Mouse (Mus musculus) thymus, adult 18-20 months (tissue): ENCODE data around the gene Asah2.
"Not testable (repeated sequence)": the region's sequence is repeated elsewhere in the genome, so short reads cannot be mapped to it uniquely, and the experiment has no call there.

ENCODE experiments used
- DNase-seq, 2 experiments: peaks; one replicate each; pipeline ENCODE4 v3.0.0; 2022; ENCODE audit warnings: mixed read lengths in 2 of 2

The Asah2 gene

DNA sequence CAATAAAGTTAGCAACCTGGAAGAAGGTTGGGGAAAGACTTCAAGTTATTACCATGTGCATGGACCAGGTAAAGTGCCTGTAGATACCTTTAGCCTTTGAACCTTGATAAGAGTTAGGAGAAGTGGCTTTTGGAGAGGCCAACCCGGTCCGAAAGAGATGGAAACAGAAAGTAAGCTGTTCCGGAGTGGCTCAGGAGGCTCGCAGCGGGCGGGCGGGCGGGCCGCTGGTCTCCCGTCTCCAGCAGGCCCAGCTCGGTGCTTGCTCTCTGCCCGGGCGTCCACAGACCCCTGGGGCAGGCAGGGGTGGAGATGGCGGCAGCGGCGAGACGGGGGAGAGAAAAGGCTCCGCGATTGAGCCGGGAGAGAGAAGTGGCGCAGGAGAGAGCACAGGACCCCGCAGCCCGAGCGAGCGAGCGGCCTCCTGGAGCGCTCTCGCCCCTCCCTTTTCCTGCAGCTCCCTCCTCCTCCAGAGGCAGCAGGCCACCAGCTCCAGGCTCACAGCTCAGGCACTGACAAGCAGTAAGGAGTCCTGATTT is at the start of gene Asah2:
Gene Asah2, minus strand, starts transcription at position 441 of the 536 bp plus-strand sequence.
- DNase-seq = peak; percentile 46 to 51

DNA sequence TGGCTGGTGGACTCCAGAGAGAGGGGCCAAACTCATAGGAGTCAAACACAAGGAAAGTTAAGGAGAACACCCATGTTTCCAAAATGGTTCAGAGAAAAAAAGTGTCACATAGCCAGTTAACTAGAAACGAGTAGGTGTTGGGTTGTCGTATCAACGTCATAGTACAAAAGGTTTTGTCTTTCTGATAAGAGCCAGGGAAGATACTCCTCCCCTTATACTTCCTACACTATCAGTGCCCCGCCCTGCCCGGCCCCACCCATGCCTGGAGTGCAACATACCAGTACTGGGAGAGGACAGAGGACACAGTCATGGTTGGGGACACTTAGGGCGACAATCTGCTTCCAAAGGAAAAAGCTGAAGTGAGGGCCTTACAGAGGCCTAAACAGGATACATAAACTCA is 49.0 kb upstream of the Asah2 start:
- DNase-seq = no peak

DNA sequence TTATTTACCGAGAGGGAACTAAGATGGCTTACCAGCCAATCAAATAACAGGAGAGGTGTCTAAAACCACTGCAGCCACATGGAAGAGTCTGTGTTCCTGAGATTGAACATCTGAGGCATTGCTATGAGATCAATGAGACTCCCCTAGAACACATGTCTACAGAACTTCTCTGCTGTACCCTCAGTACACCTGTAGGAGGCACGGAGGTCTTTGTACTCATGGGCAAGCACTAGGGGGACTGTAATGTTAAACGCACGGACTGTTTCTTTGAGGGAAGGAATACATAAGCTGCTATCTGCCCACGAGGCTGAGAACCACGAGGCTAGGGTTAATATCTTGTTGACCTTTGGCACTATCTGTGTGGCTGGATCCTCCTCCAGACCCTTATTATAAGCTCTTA is 44.5 kb upstream of the Asah2 start:
- no peak for DNase-seq

DNA sequence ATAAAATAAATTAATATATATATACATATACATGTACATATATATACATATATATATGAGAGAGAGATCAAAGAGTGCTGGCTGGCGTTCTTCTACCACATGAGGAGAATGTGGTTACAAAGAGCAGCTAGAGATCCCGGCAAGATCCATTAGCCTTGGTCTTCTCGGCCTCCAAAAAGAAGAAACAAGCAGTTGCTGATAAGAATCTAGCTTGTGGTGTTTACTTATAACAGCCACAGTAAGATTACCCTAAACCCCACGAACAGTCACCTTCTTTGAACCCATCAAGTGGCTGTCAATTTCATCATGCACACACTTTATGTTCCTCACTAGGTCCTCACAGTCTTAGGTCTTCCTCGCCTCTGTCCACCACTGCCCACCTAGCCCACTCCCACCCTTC is 40.7 kb upstream of the Asah2 start:
- DNase-seq = no peak

DNA sequence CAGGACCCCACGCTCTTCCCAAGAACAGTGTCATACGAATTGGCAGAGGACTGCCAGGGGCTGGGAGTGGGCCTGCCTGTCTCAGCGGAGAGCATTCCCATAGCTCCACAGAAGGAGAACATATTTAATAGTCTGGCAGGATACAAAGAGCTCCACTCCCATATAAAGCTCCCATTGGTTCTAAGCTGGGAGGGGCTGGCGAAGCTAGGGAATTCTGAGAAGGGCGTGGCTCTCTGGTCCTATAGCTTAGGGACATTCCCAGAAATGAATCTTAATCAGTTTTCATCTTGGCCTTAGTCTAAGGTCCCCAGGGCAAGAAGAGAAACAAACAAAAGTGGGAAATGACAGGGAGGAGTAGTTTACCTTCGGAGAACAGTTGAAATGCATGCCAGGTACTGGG is 34.4 kb upstream of the Asah2 start:
- no peak for DNase-seq

DNA sequence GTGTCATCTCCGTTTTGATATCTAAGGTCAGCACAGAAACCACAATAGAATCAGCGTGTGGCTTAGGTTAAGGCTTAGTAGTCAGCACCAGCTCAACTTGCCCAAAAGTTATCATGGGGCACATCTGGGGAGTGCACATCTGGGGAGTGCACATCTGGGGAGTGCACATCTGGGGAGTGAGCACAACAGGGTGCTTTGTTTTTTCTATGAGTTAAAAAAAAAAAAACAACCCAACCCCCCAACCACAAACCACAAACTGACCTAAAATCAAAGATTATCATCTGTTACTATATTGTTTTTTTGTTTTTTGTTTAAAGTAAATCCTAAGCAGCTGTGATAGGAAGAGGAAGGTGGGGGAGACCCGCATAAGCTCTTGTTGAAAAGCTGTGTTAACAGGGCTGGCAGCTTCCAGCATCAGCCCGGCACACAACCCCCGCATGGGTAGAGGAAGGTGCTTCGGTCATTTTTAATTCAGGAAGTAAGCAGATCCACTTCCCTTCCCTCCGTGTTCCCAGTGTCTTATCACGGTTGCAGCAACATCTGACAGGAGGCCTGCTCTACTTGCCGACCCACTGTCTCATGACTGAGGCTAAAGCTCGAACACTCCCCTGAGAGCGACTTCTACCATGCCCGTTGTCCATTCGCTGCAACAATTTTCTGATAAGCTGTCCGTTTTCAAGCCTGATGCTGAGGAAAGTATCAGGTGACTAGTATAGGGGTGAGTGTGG is 30.5 kb upstream of the Asah2 start:
- peak in 1 of 2 experiments; percentile 24 for DNase-seq

DNA sequence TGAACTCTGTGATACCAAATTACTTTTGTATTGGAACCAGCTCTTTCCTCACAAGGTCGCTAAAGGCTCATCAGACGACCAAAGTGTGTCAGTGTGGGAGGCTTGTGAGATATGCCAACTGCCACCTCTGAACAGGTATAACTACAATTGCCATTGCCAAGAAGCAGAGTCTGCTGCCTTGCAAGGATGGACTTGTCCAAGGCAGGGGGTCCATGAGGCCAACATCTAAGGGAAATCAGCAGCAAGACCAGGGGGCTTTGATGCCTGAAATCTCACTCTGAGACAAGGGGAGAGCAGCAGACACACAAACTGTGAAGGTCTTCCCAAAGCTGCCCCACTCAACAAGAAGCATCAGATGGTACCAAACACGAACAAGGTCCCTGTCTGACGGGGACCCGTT is 29.9 kb upstream of the Asah2 start:
- no peak for DNase-seq

DNA sequence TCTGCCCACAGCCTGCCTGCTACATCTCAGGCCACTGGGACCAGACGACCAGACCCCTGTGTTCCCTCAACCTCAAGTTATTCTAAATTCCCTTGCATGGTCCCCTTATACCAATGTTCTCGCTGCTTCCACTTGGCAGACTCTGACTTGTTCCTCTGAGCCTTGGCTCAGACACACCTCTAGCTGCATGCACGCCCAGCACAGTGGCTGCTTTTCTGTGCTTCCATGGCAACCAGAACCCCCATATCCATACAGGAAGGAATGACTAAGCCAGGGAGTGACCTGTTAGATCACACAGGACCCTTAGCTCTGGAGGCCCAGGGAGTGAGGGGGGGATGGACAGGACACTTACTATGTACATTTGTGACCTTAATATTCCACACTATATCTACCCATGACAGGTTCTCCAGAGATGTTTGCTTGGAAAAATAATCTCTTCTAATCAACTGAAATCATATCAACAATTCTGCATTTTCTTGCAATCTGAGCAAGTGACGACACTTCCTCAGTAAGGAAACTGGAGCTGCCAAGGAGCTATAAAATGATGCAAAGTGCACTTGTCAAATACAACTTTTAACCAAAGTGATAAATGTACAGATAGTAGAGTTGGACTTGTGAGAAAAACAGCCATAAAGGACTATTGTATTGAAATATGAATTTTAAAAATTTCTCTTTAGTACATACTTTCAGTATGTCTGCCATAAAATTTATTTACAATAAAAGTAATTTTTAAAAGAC is 29.0 kb upstream of the Asah2 start:
- no peak for DNase-seq

DNA sequence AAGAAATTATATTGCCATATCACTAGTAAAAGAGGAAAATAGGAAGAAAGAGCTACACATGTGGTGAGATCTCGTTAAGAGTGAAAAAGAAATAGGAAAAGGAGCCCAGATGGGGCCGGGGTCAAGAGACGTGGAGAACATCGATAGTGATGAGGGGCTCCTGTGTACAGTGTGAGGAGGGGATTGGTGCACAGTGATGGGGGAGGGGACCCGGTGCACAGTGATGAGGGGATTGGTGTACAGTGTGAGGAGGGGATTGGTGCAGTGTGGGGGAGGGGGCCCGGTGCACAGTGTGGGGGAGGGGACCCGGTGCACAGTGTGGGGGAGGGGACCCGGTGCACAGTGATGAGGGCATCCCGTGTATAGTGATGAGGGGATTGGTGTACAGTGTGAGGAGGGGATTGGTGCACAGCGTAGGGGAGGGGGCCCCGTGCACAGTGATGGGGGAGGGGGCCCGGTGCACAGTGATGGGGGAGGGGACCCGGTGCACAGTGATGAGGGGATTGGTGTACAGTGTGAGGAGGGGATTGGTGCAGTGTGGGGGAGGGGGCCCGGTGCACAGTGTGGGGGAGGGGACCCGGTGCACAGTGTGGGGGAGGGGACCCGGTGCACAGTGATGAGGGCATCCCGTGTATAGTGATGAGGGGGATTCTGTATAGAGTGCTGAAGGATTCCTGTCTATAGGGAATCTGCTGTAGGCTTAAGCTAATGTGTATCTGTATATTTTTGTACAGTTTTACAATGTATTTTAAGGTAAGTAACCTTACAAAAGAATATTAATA is 23.9 kb upstream of the Asah2 start:
- DNase-seq = not testable (repeated sequence)

DNA sequence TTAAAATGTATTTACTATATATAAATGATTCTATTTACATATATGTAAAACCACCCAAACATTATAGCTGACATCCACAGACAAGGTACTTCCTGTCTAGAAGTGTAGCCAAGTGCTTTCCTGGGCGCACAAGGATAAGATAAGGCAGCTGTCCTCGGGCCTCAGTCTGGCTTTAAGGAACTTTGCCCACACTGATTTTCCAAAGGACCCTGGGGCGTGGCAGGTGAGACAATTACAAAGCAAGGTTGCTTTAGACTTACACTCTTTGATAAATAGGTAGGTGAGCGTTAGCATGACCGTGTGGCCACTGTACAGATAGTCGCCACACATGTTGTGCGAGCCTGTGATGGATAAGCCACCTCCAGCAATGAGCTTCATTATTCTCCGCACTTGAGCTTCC is 21.3 kb upstream of the Asah2 start:
- no peak for DNase-seq

DNA sequence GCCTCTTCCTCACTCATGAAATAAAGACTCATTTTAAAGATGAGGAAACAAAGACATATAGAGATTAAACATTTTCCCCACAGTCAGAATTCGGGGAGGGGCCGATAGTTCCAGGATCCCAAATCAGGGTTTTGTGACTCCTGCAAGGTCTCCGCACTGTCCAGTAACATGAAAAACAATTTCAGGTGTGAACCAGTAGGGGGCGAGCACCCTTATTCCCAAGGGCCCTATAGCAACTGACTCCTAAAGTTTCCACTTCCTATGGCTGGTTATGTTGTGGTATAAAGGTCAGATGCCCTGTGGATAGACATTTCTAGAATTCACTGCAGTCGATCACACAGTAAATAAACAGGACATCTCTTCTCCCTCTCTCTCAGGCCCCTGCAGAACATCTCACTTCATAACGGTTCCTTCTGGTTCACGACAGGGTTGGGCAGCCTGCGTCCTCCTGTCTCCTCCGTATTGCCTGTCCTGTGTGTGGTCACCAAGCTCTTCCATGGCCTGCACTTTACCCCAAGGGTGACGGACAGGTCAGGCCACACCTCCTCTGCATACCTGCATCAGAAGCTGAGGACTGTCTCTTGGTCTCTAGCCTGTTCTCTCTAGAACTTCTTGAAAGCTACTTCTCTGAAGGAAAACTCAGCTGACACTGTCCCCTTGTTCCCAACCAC is 19.3 kb upstream of the Asah2 start:
- no peak for DNase-seq

DNA sequence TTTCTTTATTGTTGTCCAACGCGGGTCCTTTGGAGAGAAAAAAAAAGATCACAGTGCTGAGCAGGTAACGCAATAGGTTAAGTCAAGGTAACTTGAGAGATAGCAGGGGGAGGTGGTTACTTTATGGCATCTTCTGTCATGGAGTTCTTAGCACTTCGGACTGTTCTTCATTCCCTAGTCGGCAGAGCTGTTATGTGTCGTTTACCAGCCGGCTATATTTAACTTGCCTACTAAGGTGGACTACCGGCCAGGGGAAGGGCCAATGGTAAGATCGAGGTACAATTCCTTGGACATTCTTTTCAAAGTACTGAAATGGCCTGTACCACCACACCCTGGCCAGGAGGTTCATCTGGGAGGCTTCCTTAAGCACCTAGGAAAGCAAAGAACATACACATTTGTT is 16.1 kb upstream of the Asah2 start:
- DNase-seq = no peak

DNA sequence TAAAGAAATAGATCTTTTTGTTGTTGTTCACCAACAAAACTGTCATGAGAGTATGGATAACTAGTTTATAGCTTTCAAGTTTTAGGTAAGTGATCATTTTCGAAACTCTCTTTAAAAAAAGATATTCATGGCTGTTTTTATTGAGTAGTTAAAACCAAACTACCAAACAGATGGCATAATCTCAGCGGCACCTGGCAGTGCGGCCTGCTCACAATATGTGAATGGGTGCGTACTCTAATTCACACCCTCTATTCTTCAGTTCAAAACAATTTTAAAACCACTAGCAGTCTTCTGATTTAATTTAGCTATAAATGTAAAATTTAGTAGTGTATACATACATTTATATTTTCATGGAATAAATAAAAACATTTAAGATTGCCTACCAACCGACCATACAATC is 15.2 kb upstream of the Asah2 start:
- no peak for DNase-seq

DNA sequence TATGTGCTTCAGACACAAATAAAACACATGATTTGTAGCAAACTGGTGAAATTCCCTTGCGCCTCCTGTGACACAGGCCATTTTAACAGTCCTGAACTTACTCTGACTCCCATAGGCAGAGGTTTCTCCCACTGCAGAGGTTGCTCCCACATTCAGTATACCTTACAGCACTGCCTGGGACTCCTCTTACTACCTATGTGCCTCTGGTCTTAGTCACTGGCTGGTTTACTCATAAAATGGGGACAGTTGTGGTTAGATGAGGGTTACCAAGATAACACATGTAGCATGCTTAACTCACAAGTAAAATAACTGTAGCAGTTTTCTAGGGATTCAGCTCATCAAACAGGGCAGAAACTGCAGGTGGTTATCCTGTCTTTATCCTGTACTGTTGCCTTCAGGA is 12.8 kb upstream of the Asah2 start:
- DNase-seq = no peak

DNA sequence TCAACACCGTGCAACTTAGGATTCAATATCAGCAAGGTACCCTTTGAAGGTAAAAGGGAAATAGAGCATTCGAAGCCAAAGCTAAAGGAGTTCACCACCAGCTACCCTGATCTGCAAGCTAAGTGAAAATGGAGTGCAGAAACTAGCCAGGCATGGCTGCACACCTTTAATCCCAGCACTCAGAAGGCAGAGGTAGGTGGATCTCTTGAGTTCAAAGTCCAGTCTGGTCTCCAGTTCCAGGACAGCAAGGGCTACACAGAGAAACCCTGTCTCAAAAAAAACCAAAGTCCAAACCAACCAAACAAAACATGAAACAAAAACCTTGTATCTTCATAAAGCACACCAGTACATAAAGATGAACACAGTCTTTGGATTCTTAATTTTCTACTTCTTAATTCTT is 11.7 kb upstream of the Asah2 start:
- no peak for DNase-seq

DNA sequence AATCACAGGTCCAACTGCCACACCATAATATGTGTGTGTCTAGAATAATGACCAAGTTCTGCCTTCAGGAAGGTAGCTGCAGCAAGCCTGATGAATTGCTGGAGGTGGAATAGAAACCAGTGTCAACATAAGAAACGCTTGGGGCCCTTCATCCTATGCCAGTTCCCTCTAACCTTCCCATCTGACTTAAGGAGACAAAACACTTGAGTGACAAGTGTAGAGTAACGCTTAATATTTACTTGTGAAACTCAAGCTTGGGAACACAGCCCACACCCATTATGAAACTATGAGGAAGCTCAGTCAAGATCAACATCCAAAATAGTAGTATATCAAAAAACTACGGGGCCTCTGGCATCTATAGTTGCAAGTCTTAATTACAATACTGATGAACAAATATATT is 10.5 kb upstream of the Asah2 start:
- no peak for DNase-seq

DNA sequence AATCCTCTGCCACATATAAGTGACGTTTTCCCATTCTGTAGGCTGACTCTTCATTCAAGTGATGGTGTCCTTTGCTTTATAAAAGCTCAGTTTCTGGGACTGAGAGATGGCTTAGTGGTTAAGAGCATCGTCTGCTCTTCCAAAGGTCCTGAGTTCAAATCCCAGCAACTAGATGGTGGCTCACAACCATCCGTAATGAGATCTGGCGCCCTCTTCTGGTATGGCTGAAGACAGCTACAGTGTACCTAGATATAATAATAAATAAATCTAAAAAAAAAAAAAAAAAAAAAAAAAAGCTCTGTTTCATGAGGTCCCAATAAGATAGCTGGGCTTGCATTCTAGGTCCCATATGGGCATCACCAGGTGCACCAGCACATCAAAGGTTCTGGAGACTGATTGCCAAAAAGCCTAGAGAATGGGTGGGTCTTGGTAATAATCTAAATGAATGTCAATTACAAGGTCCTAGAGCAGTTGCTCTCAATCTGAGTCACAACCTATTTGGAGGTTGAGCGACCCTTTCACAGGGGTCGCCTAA is 9.5 kb upstream of the Asah2 start:
- no peak for DNase-seq

DNA sequence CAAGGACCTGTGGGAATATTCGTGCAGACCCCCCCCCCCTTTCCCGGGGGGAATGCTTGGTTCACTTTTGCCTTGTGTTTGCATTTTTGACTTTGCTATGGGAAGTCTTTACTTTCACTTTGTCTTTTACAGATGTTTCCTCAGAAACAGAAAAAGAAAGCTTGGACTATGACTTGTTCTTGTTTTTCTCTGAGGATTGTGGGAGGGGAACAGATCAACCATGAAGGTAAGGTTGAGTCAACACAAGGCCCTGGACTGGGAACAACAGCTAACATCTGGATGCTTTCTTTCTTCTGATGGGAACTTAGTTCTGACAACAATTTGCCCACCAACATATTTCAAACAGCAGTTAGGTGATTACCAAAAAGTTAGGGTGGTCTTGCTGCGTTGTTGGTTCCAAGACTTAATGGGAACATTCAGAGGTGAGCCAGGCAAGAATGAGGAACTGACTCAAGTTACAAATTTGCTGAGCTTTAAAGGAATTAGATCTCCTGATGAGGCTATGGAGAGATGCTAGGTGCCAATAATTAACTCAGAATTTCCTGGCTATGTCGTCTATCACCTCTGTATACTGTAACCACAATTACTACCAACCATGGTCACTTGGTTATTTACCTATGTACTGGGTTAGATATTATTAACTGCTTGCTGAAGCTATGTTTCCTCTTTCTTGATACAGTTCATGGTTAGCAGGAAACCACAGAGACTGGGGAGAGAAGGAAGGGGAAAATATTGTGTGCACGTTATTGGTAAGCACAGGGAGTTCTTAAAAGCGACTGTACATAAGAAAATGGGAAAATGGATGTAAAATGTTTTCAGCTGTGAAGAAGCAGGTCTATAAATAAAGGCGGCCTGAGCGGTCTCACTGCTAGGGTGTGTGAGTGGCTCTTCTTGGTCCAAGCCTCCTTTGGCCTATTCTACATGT is 4.1 kb upstream of the Asah2 start:
- no peak for DNase-seq

DNA sequence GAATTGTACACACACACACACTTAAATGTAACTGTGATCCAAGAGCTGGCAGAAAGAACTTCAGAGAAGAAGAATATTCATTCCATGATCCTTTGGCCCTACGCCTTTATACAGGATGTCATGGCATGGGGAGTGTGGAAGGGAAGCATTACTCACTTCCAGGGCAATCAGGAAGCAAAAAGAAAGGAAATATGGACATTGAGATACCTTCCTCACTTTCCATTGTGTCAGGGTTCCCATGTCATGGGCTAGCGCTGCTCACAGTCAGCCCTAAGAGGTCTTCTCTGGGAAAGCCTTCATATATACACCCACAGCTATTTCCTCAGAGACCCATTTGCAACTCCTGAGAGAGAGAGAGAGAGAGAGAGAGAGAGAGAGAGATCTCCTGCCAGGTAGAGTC is 1.3 kb downstream of the Asah2 start:
- no peak for DNase-seq

DNA sequence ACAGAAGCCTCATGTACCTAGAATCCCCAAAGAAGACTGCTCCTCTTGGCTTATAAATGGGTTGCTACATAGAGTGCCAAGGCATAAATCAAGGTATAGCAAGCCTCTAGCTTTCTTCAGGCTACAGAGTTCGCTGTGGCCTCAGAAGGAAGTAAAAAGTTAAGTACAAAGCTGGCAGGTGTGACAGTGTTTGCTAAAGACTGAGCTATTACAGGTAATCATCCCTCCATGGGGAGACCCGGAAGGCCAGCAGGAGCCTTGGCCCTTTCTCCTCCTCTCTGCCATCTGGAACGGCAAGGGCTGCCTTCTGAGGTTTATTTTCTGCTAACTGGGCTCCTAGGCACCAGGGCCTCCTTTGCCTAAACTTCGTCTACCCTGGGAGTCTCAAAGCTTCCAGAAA is 3.8 kb downstream of the Asah2 start:
- DNase-seq = no peak

DNA sequence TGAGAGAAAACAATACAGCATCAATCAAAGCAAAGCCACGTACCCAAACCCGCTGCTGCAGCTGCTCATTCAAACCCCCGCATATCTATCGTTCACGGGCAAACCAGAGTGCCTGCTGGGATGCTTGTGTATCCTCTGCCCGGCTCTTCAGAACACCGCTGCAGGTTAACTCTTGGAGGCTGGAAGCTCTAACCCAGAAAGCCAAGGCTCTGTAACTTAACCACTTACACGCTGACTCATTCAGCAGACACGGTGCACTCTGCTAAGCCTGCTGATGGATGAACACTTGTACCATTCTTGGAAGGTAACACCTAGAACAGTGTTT is 5.1 kb downstream of the Asah2 start:
- no peak for DNase-seq
